Mouse (Mus musculus) testis, postnatal 14 days (tissue): Measurements from ENCODE around the gene Gm29735.
"Not testable (repeated sequence)": the region's sequence is repeated elsewhere in the genome, so short reads cannot be mapped to it uniquely, and the experiment has no call there.

Experiments used
- DNase-seq: peaks from one replicate; pipeline ENCODE4 v3.0.0; 2021; ENCODE audit warnings: low spot score

Gm29735 gene

DNA sequence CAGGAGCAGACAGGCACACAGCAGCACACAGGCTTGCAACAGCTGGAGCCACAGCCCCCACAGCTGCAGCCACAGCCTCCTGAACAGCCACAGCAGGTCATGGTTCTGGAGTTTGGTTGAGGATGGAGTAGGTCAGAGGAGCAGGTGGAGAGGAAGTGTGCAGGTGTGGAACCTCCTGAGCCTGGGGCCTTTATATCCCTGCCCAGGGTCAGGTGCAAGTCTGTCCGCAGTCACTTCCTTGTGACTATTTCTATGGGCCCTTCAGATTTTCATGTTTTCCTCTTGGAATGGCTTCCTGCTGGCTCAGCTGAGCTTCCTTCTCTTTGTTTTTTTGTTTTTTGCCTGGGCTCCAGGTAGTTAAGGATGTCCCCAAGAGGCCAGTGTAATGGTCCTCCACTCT is 36.3 kb downstream of the Gm29735 start, which contains the start of gene Gm45618:
Gene Gm45618, minus strand, starts transcription at position 101 of the 400 bp plus-strand sequence.
- not testable (repeated sequence) for DNase-seq

DNA sequence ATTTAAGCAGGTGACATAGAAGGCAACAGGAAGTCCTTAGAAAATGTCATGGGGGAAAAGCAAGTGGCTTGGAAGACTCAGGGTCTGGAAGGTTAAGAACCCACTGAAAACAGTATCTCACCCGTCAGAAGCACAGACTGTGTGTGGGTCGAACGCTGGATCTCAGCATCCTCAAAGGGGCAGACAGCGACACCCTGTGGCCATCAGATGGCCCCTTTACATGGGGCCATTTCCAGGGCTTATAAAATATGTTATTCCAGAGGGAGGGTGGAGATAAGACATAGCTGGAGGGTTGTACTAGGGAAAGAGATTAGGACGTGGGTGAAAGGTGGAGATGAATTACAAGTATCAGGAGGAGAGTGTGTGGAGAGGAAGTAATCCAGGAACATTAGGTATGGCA is 37.3 kb downstream of the Gm29735 start:
- DNase-seq = no peak
